Mouse (Mus musculus) hindbrain, embryonic 13.5 days (tissue): ENCODE measurements at regions not wholly inside any gene's neighbourhood (a gene's known extent, or its start where the extent isn't known, plus 50 kb on each side); places are given as distances from the start of the nearest gene placed in this dataset.
"Not testable (repeated sequence)": the region's sequence is repeated elsewhere in the genome, so short reads cannot be mapped to it uniquely, and the experiment has no call there.

Experiments used
- ATAC-seq: fragments of 200-750 bp; cut with Nextera tagmentation; 2 replicates; pipeline ENCODE4 v1.8.0; 2017; ENCODE audit warnings: moderate TSS enrichment; ENCODE audit not compliant: low FRiP score
- H3K27ac ChIP-seq: fragments of 300-500 bp; sonication (generic); 2 replicates; pipeline ENCODE4 v1.5.1; 2015; ENCODE audit warnings: inconsistent platforms, mild to moderate bottlenecking, moderate library complexity
- H3K27me3 ChIP-seq: fragments of 300-500 bp; sonication (generic); 2 replicates; pipeline ENCODE4 v1.6.1; 2015; ENCODE audit warnings: mild to moderate bottlenecking, inconsistent platforms
- H3K36me3 ChIP-seq: fragments of 300-500 bp; sonication (generic); 2 replicates; pipeline ENCODE4 v1.6.1; 2015; ENCODE audit warnings: mild to moderate bottlenecking, inconsistent platforms
- H3K4me1 ChIP-seq: fragments of 300-500 bp; sonication (generic); replicated peaks from 2 replicates; pipeline ENCODE4 v1.6.1; 2015; ENCODE audit warnings: inconsistent platforms
- H3K4me2 ChIP-seq: fragments of 300-500 bp; sonication (generic); 2 replicates; pipeline ENCODE4 v1.6.1; 2015; ENCODE audit warnings: inconsistent platforms, mild to moderate bottlenecking, moderate library complexity
- H3K4me3 ChIP-seq: fragments of 300-500 bp; sonication (generic); 2 replicates; pipeline ENCODE4 v1.5.1; 2015; ENCODE audit warnings: mild to moderate bottlenecking, inconsistent platforms
- H3K9ac ChIP-seq: fragments of 300-500 bp; sonication (generic); 2 replicates; pipeline ENCODE4 v1.6.1; 2015; ENCODE audit warnings: mild to moderate bottlenecking, inconsistent platforms
- H3K9me3 ChIP-seq: fragments of 300-500 bp; sonication (generic); 2 replicates; pipeline ENCODE4 v1.6.1; 2016; ENCODE audit warnings: inconsistent platforms
- WGBS: fragments of 180-500 bp; shearing (Covaris S2); methylation state at CpG from one replicate; pipeline ENCODE4 v1.1.7; 2015; 5-methylcytosine and 5-hydroxymethylcytosine counted together

- Histone ChIP-seq H3K9ac (no peak overlapping the region), H3K9me3 (no peaks in the 10 kb centered on the region), H3K4me1 (no peaks in the 10 kb centered on the region), H3K4me3 (no peak overlapping the region), H3K27me3 (no peaks in the 10 kb centered on the region), H3K27ac (no peak overlapping the region), H3K4me2 (no peak overlapping the region), H3K36me3 (no peaks in the 10 kb centered on the region)
- ATAC-seq, result no peak
- WGBS, result 83% methylated on average over 5 of the region's 5 CpGs
Measured at GRCm38 (mm10) chr9:17987606-17988005, 304.3 kb upstream of the Chordc1 start.

GRCm38 (mm10) chr9:18002557-18002956 lies 289.4 kb upstream of the Chordc1 start:
- Histone ChIP-seq H3K4me3 (no peak overlapping the region), H3K27ac (no peak overlapping the region), H3K36me3 (no peaks in the 10 kb centered on the region), H3K4me1 (no peaks in the 10 kb centered on the region), H3K27me3 (no peaks in the 10 kb centered on the region), H3K4me2 (no peak overlapping the region), H3K9ac (no peak overlapping the region), H3K9me3 (no peaks in the 10 kb centered on the region)
- WGBS, result 46% methylated on average over 2 of the region's 2 CpGs
- 0 out of 2 replicates have a peak, but pooled peaks have one; percentile 59 for ATAC-seq

GRCm38 (mm10) chr9:18041346-18041745 lies 250.6 kb upstream of the Chordc1 start:
- Histone ChIP-seq H3K36me3 (no peaks in the 10 kb centered on the region), H3K4me1 (no peaks in the 10 kb centered on the region), H3K27ac (no peak overlapping the region), H3K9ac (no peak overlapping the region), H3K27me3 (no peaks in the 10 kb centered on the region), H3K4me2 (no peak overlapping the region), H3K9me3 (no peaks in the 10 kb centered on the region), H3K4me3 (no peak overlapping the region)
- ATAC-seq, result no peak
- WGBS, result 62% methylated on average over 2 of the region's 2 CpGs

- WGBS, result 92% methylated on average over 3 of the region's 3 CpGs
- not testable (repeated sequence) for H3K27ac ChIP-seq
Measured at GRCm38 (mm10) chr9:18042636-18043035, 249.3 kb upstream of the Chordc1 start.

GRCm38 (mm10) chr9:18076942-18077341 lies 215.0 kb upstream of the Chordc1 start:
- ATAC-seq, result no peak
- no peaks in the 10 kb centered on the region for H3K36me3 ChIP-seq
- H3K4me1 ChIP-seq, result no peaks in the 10 kb centered on the region
- no peak overlapping the region for H3K4me3 ChIP-seq
- H3K27ac ChIP-seq, result no peak overlapping the region
- H3K4me2 ChIP-seq, result no peak overlapping the region
- no peak overlapping the region for H3K9ac ChIP-seq
- H3K9me3 ChIP-seq, result no peaks in the 10 kb centered on the region
- no peaks in the 10 kb centered on the region for H3K27me3 ChIP-seq

More at GRCm38 (mm10) chr9:18042636-18043035, 249.3 kb upstream of the Chordc1 start:
- not testable (repeated sequence) for H3K4me1 ChIP-seq, H3K27me3 ChIP-seq, H3K4me3 ChIP-seq, ATAC-seq, H3K36me3 ChIP-seq, H3K4me2 ChIP-seq, H3K9me3 ChIP-seq, H3K9ac ChIP-seq

GRCm38 (mm10) chr9:18078446-18078845 lies 213.5 kb upstream of the Chordc1 start:
- not testable (repeated sequence) for H3K9me3 ChIP-seq, H3K27me3 ChIP-seq, H3K9ac ChIP-seq, H3K27ac ChIP-seq, ATAC-seq, H3K4me3 ChIP-seq, H3K4me1 ChIP-seq, H3K36me3 ChIP-seq, H3K4me2 ChIP-seq
- 92% methylated on average over 5 of the region's 5 CpGs for WGBS

GRCm38 (mm10) chr9:18079120-18079519 lies 212.8 kb upstream of the Chordc1 start:
- not testable (repeated sequence) for H3K9ac ChIP-seq, H3K4me3 ChIP-seq, H3K9me3 ChIP-seq, H3K36me3 ChIP-seq, ATAC-seq, H3K4me2 ChIP-seq, H3K4me1 ChIP-seq, H3K27me3 ChIP-seq, H3K27ac ChIP-seq
- 80% methylated on average over 1 of the region's 1 CpGs for WGBS
